Mouse (Mus musculus) mammary gland, adult 2 months (tissue): Measurements from ENCODE around the gene Defa20. TPM values are rescaled to one million over a fixed set of nuclear protein-coding genes. Genes with fewer than 3 reads are reported as not detected.

Experiments used
- polyA plus RNA-seq: library from polyadenylated mRNA; depleted of rRNA; stranded (reverse); fragments of >200 nt; gene quantifications from 2 replicates; pipeline ENCODE4 v1.2.3, GENCODE M21; 2012; ENCODE audit warnings: low replicate concordance; rRNA removed

Defa20 gene
- polyA plus RNA-seq: not detected in 2 replicates

GRCm38 (mm10) chr8:21508958-21509357, at the start of gene Defa20:
Defa20 (plus strand) TSS chr8:21509258.

GRCm38 (mm10) chr8:21528732-21529131, 19.7 kb downstream of the Defa20 start, which contains the start of gene Defa32:
Defa32 (plus strand) TSS chr8:21529032.

Other genes with a start within 250 kb of the Defa20 start
- gene Defa27, start 193.7 kb upstream of the Defa20 start, polyA plus RNA-seq: not detected in 2 replicates
- gene Defa29, start 182.2 kb upstream of the Defa20 start, polyA plus RNA-seq: not detected in 2 replicates
- gene Defa2, start 130.7 kb upstream of the Defa20 start, polyA plus RNA-seq: not detected in 2 replicates
- not detected in 2 replicates for gene Defa33, start 117.4 kb upstream of the Defa20 start, polyA plus RNA-seq
- gene Defa36, start 81.8 kb upstream of the Defa20 start, polyA plus RNA-seq: not detected in 2 replicates
- gene Gm7849, start 52.7 kb upstream of the Defa20 start, polyA plus RNA-seq: not detected in 2 replicates
- gene Defa32, start 19.8 kb downstream of the Defa20 start, polyA plus RNA-seq: not detected in 2 replicates
- not detected in 2 replicates for gene Defa37, start 56.1 kb downstream of the Defa20 start, polyA plus RNA-seq
- gene Defa28, start 73.7 kb downstream of the Defa20 start, polyA plus RNA-seq: not detected in 2 replicates
- not detected in 2 replicates for gene Gm7861, start 85.2 kb downstream of the Defa20 start, polyA plus RNA-seq
- gene Defa26, start 108.9 kb downstream of the Defa20 start, polyA plus RNA-seq: not detected in 2 replicates
- gene Defa17, start 146.5 kb downstream of the Defa20 start, polyA plus RNA-seq: not detected in 2 replicates
- gene Defa34, start 156.5 kb downstream of the Defa20 start, polyA plus RNA-seq: not detected in 2 replicates
- not detected in 2 replicates for gene AY761184, start 194.4 kb downstream of the Defa20 start, polyA plus RNA-seq
- not detected in 2 replicates for gene Defa24, start 225.2 kb downstream of the Defa20 start, polyA plus RNA-seq